Mouse (Mus musculus): ENCODE measurements around the gene Cryz. TPM values are rescaled to one million over a fixed set of nuclear protein-coding genes. Genes with fewer than 3 reads are reported as not detected.

Gene Cryz
- total RNA-seq, 2 experiments from 2014 or later = 10.7 to 11.4 TPM

Other genes with a start within 250 kb of the Cryz start
- 1 to 10 TPM; 3.1 TPM for gene Tyw3, start 393 bp downstream of the Cryz start, total RNA-seq (2021)
- gene Erich3, start 67.1 kb downstream of the Cryz start, total RNA-seq (2021) = under 1 TPM; 0.05 to 0.11 TPM

Measured in gastrocnemius, postnatal 10 days (tissue).